Mouse (Mus musculus) liver, embryonic 16.5 days (tissue): ENCODE measurements at regions not wholly inside any gene's neighbourhood (a gene's known extent, or its start where the extent isn't known, plus 50 kb on each side); places are given as distances from the start of the nearest gene placed in this dataset.

Experiments used
- ATAC-seq: fragments of 200-750 bp; cut with Nextera tagmentation; 2 replicates; pipeline ENCODE4 v1.8.0; 2017; ENCODE audit warnings: low read depth, mild to moderate bottlenecking, moderate number of reproducible peaks, moderate library complexity
- H3K27ac ChIP-seq: fragments of 300-500 bp; sonication (generic); 2 replicates; pipeline ENCODE4 v1.5.1; 2014; ENCODE audit warnings: mild to moderate bottlenecking, low read length
- H3K27me3 ChIP-seq: fragments of 300-500 bp; sonication (generic); 2 replicates; pipeline ENCODE4 v1.6.1; 2014; ENCODE audit warnings: low read depth, low read length, mixed read lengths; ENCODE audit not compliant: control insufficient read depth, insufficient read depth
- H3K36me3 ChIP-seq: fragments of 300-500 bp; sonication (generic); 2 replicates; pipeline ENCODE4 v1.6.1; 2014; ENCODE audit warnings: mild to moderate bottlenecking; ENCODE audit not compliant: control insufficient read depth, insufficient read depth
- H3K4me1 ChIP-seq: fragments of 300-500 bp; sonication (generic); 2 replicates; pipeline ENCODE4 v1.6.1; 2014; ENCODE audit warnings: low read depth, low read length, mixed read lengths; ENCODE audit not compliant: control insufficient read depth
- H3K4me2 ChIP-seq: fragments of 300-500 bp; sonication (generic); 2 replicates; pipeline ENCODE4 v1.6.1; 2014; ENCODE audit warnings: low read depth, low read length, mixed read lengths
- H3K4me3 ChIP-seq: fragments of 300-500 bp; sonication (generic); 2 replicates; pipeline ENCODE4 v1.5.1; 2014; ENCODE audit warnings: low read depth, mild to moderate bottlenecking, low read length
- H3K9ac ChIP-seq: fragments of 300-500 bp; sonication (generic); 2 replicates; pipeline ENCODE4 v1.6.1; 2014; ENCODE audit warnings: low read depth, low read length
- H3K9me3 ChIP-seq: fragments of 300-500 bp; sonication (generic); replicated peaks from 2 replicates; pipeline ENCODE4 v1.6.1; 2016; ENCODE audit warnings: low read length; ENCODE audit not compliant: control insufficient read depth
- WGBS: fragments of 180-500 bp; shearing (Covaris S2); extraction: QIAGEN DNeasy Blood & Tissue Kit; methylation state at CpG from one replicate; pipeline ENCODE4 v1.1.7; 2014; ENCODE audit not compliant: insufficient replicate concordance; 5-methylcytosine and 5-hydroxymethylcytosine counted together

GRCm38 (mm10) chr13:46222031-46222430 lies 51.5 kb upstream of the Stmnd1 start:
- H3K4me3 ChIP-seq: no peak overlapping the region
- no peaks in the 10 kb centered on the region for H3K36me3 ChIP-seq
- H3K9ac ChIP-seq: no peak overlapping the region
- no peak overlapping the region for H3K27ac ChIP-seq
- 56% methylated on average over 7 of the region's 7 CpGs for WGBS
- no peaks in the 10 kb centered on the region for H3K4me1 ChIP-seq
- no peak overlapping the region for H3K4me2 ChIP-seq
- ATAC-seq: no peak
- no peaks in the 10 kb centered on the region for H3K27me3 ChIP-seq
- H3K9me3 ChIP-seq: no peaks in the 10 kb centered on the region

DNA sequence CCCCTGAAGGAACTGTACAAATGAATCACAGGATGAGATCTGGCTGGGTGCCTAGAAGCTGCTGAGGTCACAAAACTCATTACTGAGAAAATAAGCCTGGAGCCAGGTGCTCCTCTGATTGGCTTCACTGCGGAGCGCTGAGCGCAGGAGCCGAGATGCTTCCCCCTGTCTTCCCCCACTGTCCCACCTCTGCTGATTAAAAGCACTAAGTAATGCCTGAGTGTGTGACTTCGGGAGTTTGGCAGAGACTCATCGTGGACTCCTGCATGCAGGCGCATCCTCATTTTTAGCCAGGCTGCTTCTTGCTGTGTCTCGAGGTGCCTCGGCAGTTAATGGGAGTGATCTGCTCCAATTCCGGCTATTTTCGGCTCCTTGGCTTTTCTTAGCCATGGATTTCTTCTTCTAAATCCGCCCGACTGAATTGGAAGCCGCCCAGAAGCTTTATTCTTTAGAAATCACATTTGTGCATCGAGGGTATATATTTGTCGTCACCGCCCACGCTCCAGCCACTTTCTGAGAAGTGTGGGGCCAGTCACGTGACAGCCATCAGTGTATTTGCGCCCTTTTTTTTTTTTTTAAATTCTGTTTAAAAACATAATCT lies 55.3 kb upstream of the Stmnd1 start:
- H3K27ac ChIP-seq: no peak overlapping the region
- H3K9me3 ChIP-seq: no peaks in the 10 kb centered on the region
- H3K4me1 ChIP-seq: no peaks in the 10 kb centered on the region
- no peak overlapping the region for H3K4me2 ChIP-seq
- H3K36me3 ChIP-seq: no peaks in the 10 kb centered on the region
- no peak for ATAC-seq
- WGBS: 74% methylated on average over 20 of the region's 20 CpGs
- H3K27me3 ChIP-seq: no peaks in the 10 kb centered on the region
- H3K4me3 ChIP-seq: no peak overlapping the region
- H3K9ac ChIP-seq: no peak overlapping the region

DNA sequence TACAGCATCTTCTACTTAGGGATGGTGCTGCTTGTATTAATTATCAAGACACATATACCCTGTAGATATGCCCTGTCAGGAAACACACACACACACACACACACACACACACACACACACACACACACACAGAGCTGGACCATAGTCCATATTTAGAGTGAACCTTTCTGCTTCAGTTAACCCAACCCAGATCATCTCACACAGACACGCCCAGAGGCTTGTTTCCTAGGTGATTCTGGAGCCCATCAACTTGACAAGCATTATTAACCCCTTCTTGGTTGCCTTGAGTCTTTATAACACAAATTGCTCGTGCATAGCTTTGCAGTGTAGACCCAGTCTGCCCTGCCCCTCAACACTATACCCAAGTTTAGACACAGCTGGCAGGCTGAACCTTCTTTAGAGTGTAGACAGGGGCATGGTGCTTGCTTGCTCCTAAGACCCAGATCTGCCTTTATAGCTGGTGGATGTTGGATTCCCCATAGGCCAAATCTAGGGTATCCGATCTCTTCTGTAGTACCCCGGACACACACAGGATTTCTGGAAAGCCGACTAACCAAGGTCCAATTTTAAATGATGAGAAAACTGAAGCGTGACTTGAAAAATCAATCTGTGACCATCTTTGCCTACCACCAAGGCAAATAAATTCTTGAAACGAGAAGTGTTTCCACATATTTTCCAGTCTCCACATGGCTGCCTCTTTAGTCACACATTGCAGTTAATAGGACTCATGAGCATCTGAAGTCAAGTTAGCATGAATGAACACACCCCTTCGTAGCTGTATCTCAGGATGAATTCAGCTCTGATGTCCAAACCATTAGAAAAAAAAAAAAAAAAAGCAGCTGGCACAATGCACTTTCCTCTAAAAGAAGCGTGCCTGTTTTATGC lies 56.3 kb upstream of the Stmnd1 start:
- Histone ChIP-seq H3K9ac (no peak overlapping the region), H3K27me3 (no peaks in the 10 kb centered on the region), H3K4me3 (no peak overlapping the region), H3K9me3 (no peaks in the 10 kb centered on the region), H3K36me3 (no peaks in the 10 kb centered on the region), H3K4me1 (no peaks in the 10 kb centered on the region), H3K27ac (no peak overlapping the region), H3K4me2 (no peak overlapping the region)
- no peak for ATAC-seq
- 57% methylated on average over 9 of the region's 9 CpGs for WGBS

- H3K9me3 ChIP-seq: no peaks in the 10 kb centered on the region
- no peak overlapping the region for H3K9ac ChIP-seq
- H3K4me1 ChIP-seq: no peaks in the 10 kb centered on the region
- WGBS: 68% methylated on average over 3 of the region's 3 CpGs
- no peak overlapping the region for H3K27ac ChIP-seq
- no peaks in the 10 kb centered on the region for H3K27me3 ChIP-seq
- no peak for ATAC-seq
- no peak overlapping the region for H3K4me2 ChIP-seq
- no peaks in the 10 kb centered on the region for H3K36me3 ChIP-seq
- H3K4me3 ChIP-seq: no peak overlapping the region
These were observed 70.0 kb upstream of the Stmnd1 start for GRCm38 (mm10) chr13:46203551-46203950.

GRCm38 (mm10) chr13:46202586-46202985 lies 70.9 kb upstream of the Stmnd1 start:
- Histone ChIP-seq H3K27ac (no peak overlapping the region), H3K4me1 (no peaks in the 10 kb centered on the region), H3K4me3 (no peak overlapping the region), H3K27me3 (no peaks in the 10 kb centered on the region), H3K9me3 (no peaks in the 10 kb centered on the region), H3K4me2 (no peak overlapping the region), H3K36me3 (no peaks in the 10 kb centered on the region), H3K9ac (no peak overlapping the region)
- ATAC-seq: no peak
- 74% methylated on average over 6 of the region's 6 CpGs for WGBS

DNA sequence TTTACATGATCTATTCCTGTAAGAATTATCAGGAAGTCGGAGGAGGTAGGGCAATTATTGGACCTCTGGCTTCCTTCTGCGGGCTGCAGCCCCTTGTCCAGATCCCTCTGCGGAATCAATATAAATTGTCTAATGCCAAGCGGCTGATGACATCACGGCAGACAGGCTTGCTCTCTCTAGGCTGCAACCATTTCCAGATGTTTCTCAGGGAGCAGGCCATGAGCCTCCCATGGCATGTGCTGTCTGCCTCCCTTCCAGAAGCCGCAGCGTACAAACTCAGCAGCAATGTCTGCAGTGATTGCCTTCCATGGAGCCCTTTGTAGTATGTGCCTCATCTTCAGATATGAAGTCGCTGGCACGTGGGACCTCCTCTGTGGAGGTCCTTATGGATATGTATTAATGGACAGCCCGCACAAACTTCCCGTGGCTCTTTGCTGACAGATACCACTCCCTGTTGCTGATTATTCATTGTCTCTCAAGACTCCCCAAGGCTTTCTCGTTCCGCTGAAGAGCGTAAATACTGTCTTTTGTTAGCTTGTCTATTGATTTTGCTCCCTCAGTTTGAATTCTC lies 72.4 kb upstream of the Stmnd1 start:
- Histone ChIP-seq H3K36me3 (no peaks in the 10 kb centered on the region), H3K4me1 (no peaks in the 10 kb centered on the region), H3K27ac (no peak overlapping the region), H3K27me3 (no peaks in the 10 kb centered on the region), H3K4me3 (no peak overlapping the region), H3K9ac (no peak overlapping the region), H3K9me3 (no peaks in the 10 kb centered on the region), H3K4me2 (no peak overlapping the region)
- ATAC-seq: no peak
- WGBS: 73% methylated on average over 14 of the region's 14 CpGs

GRCm38 (mm10) chr13:46193131-46193530 lies 80.4 kb upstream of the Stmnd1 start:
- H3K4me2 ChIP-seq: no peak overlapping the region
- no peaks in the 10 kb centered on the region for H3K9me3 ChIP-seq

DNA sequence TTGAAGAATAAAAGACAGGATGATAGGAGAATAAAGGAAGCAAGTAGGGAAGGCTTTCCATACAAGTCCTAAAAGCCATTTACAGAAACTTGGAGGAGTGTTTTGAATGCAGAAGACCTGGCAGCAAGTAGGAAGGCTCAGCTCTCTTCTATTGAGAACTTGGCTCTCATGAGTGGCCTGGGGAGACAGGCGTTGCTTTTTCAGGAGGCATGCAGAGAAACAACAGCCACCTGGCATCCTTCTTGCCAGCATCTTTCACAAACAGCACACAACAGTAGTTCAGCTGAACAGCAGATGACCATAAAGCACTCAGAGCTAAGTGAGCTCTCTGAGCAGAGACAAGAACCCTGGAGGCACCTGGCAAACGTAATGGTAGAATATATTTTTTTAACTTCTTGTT lies 83.8 kb upstream of the Stmnd1 start:
- WGBS: 56% methylated on average over 2 of the region's 2 CpGs
- Histone ChIP-seq H3K4me1 (no peaks in the 10 kb centered on the region), H3K9ac (no peak overlapping the region), H3K4me2 (no peak overlapping the region), H3K36me3 (no peaks in the 10 kb centered on the region), H3K4me3 (no peak overlapping the region), H3K27ac (no peak overlapping the region), H3K27me3 (no peaks in the 10 kb centered on the region), H3K9me3 (no peaks in the 10 kb centered on the region)
- ATAC-seq: no peak

More at GRCm38 (mm10) chr13:46193131-46193530, 80.4 kb upstream of the Stmnd1 start:
- no peaks in the 10 kb centered on the region for H3K27me3 ChIP-seq
- no peak overlapping the region for H3K4me3 ChIP-seq
- no peak for ATAC-seq
- 61% methylated on average over 1 of the region's 1 CpGs for WGBS
- H3K9ac ChIP-seq: no peak overlapping the region
- no peaks in the 10 kb centered on the region for H3K36me3 ChIP-seq
- H3K27ac ChIP-seq: no peak overlapping the region
- no peaks in the 10 kb centered on the region for H3K4me1 ChIP-seq

GRCm38 (mm10) chr13:46182851-46183250 lies 90.7 kb upstream of the Stmnd1 start:
- WGBS: 59% methylated on average over 8 of the region's 8 CpGs
- no peak overlapping the region for H3K4me3 ChIP-seq
- no peak overlapping the region for H3K27ac ChIP-seq
- H3K36me3 ChIP-seq: no peaks in the 10 kb centered on the region
- no peaks in the 10 kb centered on the region for H3K4me1 ChIP-seq
- no peaks in the 10 kb centered on the region for H3K9me3 ChIP-seq
- no peak overlapping the region for H3K4me2 ChIP-seq
- no peak overlapping the region for H3K9ac ChIP-seq
- no peaks in the 10 kb centered on the region for H3K27me3 ChIP-seq
- no peak for ATAC-seq
